Mouse (Mus musculus) heart, postnatal 0 days (tissue): ENCODE measurements around the gene Snx29. TPM values are rescaled to one million over a fixed set of nuclear protein-coding genes. Genes with fewer than 3 reads are reported as not detected.
"Not testable (repeated sequence)": the region's sequence is repeated elsewhere in the genome, so short reads cannot be mapped to it uniquely, and the experiment has no call there.

Source experiments
- ATAC-seq: fragments of 200-750 bp; cut with Nextera tagmentation; 2 replicates; pipeline ENCODE4 v1.8.0; 2017; ENCODE audit warnings: low read depth, moderate number of reproducible peaks, moderate library complexity; ENCODE audit not compliant: insufficient read depth
- DNase-seq: peaks from one replicate; pipeline ENCODE4 v3.0.0-alpha.2; 2016; ENCODE audit warnings: low spot score
- H3K27ac ChIP-seq: fragments of 300-500 bp; sonication (generic); 2 replicates; pipeline ENCODE4 v1.5.1; 2014; ENCODE audit warnings: low read depth, mild to moderate bottlenecking
- H3K27me3 ChIP-seq: fragments of 300-500 bp; sonication (generic); 2 replicates; pipeline ENCODE4 v1.6.1; 2014; ENCODE audit warnings: low read length, mixed read lengths; ENCODE audit not compliant: control insufficient read depth, insufficient read depth
- H3K36me3 ChIP-seq: fragments of 300-500 bp; sonication (generic); replicated peaks from 2 replicates; pipeline ENCODE4 v1.6.1; 2014; ENCODE audit warnings: low read length, mixed read lengths; ENCODE audit not compliant: control insufficient read depth, insufficient read depth
- H3K4me1 ChIP-seq: fragments of 300-500 bp; sonication (generic); 2 replicates; pipeline ENCODE4 v1.6.1; 2014; ENCODE audit warnings: antibody characterized with exemption; ENCODE audit not compliant: control insufficient read depth, insufficient read depth
- H3K4me2 ChIP-seq: fragments of 300-500 bp; sonication (generic); 2 replicates; pipeline ENCODE4 v1.6.1; 2014; ENCODE audit warnings: low read depth, mild to moderate bottlenecking, low read length, moderate library complexity
- H3K4me3 ChIP-seq: fragments of 300-500 bp; sonication (generic); 2 replicates; pipeline ENCODE4 v1.5.1; 2014; ENCODE audit warnings: low read depth, low read length
- H3K9ac ChIP-seq: fragments of 300-500 bp; sonication (generic); replicated peaks from 2 replicates; pipeline ENCODE4 v1.6.1; 2014; ENCODE audit warnings: low read depth, low read length, mixed read lengths
- H3K9me3 ChIP-seq: fragments of 300-500 bp; sonication (generic); replicated peaks from 2 replicates; pipeline ENCODE4 v1.6.1; 2016; ENCODE audit warnings: low read length; ENCODE audit not compliant: control insufficient read depth
- CTCF ChIP-seq: IDR thresholded peaks from 2 replicates; pipeline ENCODE4 v1.5.1; 2016; ENCODE audit warnings: antibody characterized with exemption, control low read depth, low read depth
- EP300 ChIP-seq: IDR thresholded peaks from 2 replicates; pipeline ENCODE4 v1.6.1; 2016; ENCODE audit warnings: antibody characterized with exemption, low read depth
- WGBS: fragments of 180-500 bp; shearing (Covaris S2); extraction: QIAGEN DNeasy Blood & Tissue Kit; methylation state at CpG from one replicate; pipeline ENCODE4 v1.1.7; 2014; 5-methylcytosine and 5-hydroxymethylcytosine counted together
- polyA plus RNA-seq: library from polyadenylated mRNA; unstranded; fragments of >200 nt; fragmentation: Nextera tagmentation; extraction: Ambion mirVana; gene quantifications from 2 replicates; pipeline ENCODE4 v1.2.1, GENCODE M21; 2015
- total RNA-seq: library from RNA; depleted of rRNA; stranded (reverse); fragments of >200 nt; gene quantifications from 2 replicates; pipeline ENCODE4 v1.2.3, GENCODE M21; 2014; ENCODE audit warnings: low replicate concordance

Gene Snx29
- total and polyA plus RNA-seq, 2 experiments from 2014 or later = 3.1 to 3.9 TPM

- Histone ChIP-seq H3K9ac (no peak overlapping the region), H3K9me3 (no peaks in the 10 kb centered on the region), H3K27ac (no peak overlapping the region), H3K4me1 (no peaks in the 10 kb centered on the region), H3K36me3 (no peaks in the 10 kb centered on the region), H3K4me2 (no peak overlapping the region), H3K4me3 (no peak overlapping the region), H3K27me3 (no peaks in the 10 kb centered on the region)
- ATAC-seq (no peak), DNase-seq (no peak)
- TF ChIP-seq CTCF (no peak), EP300 (no peak)
- 43% methylated on average over 3 of the region's 3 CpGs for WGBS
Measured at GRCm38 (mm10) chr16:11510854-11511253, 188.1 kb downstream of the Snx29 start.

GRCm38 (mm10) chr16:11511696-11512095 lies 189.0 kb downstream of the Snx29 start:
- H3K4me3 ChIP-seq, H3K4me1 ChIP-seq, H3K9me3 ChIP-seq, H3K4me2 ChIP-seq, H3K36me3 ChIP-seq, DNase-seq, H3K9ac ChIP-seq, ATAC-seq, H3K27ac ChIP-seq, H3K27me3 ChIP-seq: not testable (repeated sequence)
- WGBS = 48% methylated on average over 7 of the region's 7 CpGs

- TF ChIP-seq EP300 (no peak), CTCF (no peak)
- DNase-seq (no peak), ATAC-seq (no peak)
- 80% methylated on average over 2 of the region's 2 CpGs for WGBS
- no peak overlapping the region for H3K27ac ChIP-seq
- H3K4me2 ChIP-seq = no peak overlapping the region
- no peaks in the 10 kb centered on the region for H3K9me3 ChIP-seq
- H3K27me3 ChIP-seq = no peaks in the 10 kb centered on the region
- no peaks in the 10 kb centered on the region for H3K4me1 ChIP-seq
- no peak overlapping the region for H3K4me3 ChIP-seq
- H3K9ac ChIP-seq = no peak overlapping the region
- no peaks in the 10 kb centered on the region for H3K36me3 ChIP-seq
Measured at GRCm38 (mm10) chr16:11516681-11517080, 194.0 kb downstream of the Snx29 start.

- Histone ChIP-seq H3K27me3 (no peaks in the 10 kb centered on the region), H3K9ac (no peak overlapping the region)
- 91% methylated on average over 6 of the region's 6 CpGs for WGBS
Measured at GRCm38 (mm10) chr16:11517385-11517784, 194.7 kb downstream of the Snx29 start.

GRCm38 (mm10) chr16:11518803-11519498 lies 196.2 kb downstream of the Snx29 start:
- Histone ChIP-seq H3K4me1 (no peaks in the 10 kb centered on the region), H3K27ac (no peak overlapping the region), H3K4me3 (no peak overlapping the region), H3K36me3 (no peaks in the 10 kb centered on the region), H3K9ac (no peak overlapping the region), H3K9me3 (no peaks in the 10 kb centered on the region), H3K4me2 (no peak overlapping the region), H3K27me3 (no peaks in the 10 kb centered on the region)
- ATAC-seq = no peak
- WGBS = 72% methylated on average over 12 of the region's 12 CpGs
- TF ChIP-seq EP300 (no peak), CTCF (no peak)
- DNase-seq = no peak

More at GRCm38 (mm10) chr16:11517385-11517784, 194.7 kb downstream of the Snx29 start:
- DNase-seq (peak; percentile 14), ATAC-seq (no peak)
- Histone ChIP-seq H3K4me2 (no peak overlapping the region), H3K4me1 (no peaks in the 10 kb centered on the region), H3K4me3 (no peak overlapping the region), H3K27ac (no peak overlapping the region), H3K9me3 (no peaks in the 10 kb centered on the region), H3K36me3 (no peaks in the 10 kb centered on the region)
- TF ChIP-seq CTCF = peak; percentile 36
- no peak for TF ChIP-seq EP300
